Mouse (Mus musculus) intestine, embryonic 15.5 days (tissue): Measurements from ENCODE around the gene Naa60. TPM values are rescaled to one million over a fixed set of nuclear protein-coding genes. Genes with fewer than 3 reads are reported as not detected.

Source experiments
- ATAC-seq: fragments of 200-750 bp; cut with Nextera tagmentation; 2 replicates; pipeline ENCODE4 v1.8.0; 2017; ENCODE audit warnings: moderate TSS enrichment, moderate library complexity
- H3K27ac ChIP-seq: fragments of 300-500 bp; sonication (generic); 2 replicates; pipeline ENCODE4 v1.5.1; 2015; ENCODE audit warnings: mild to moderate bottlenecking, inconsistent platforms
- H3K27me3 ChIP-seq: fragments of 300-500 bp; sonication (generic); replicated peaks from 2 replicates; pipeline ENCODE4 v1.6.1; 2015; ENCODE audit warnings: inconsistent platforms
- H3K36me3 ChIP-seq: fragments of 300-500 bp; sonication (generic); 2 replicates; pipeline ENCODE4 v1.6.1; 2015; ENCODE audit warnings: inconsistent platforms
- H3K4me1 ChIP-seq: fragments of 300-500 bp; sonication (generic); replicated peaks from 2 replicates; pipeline ENCODE4 v1.6.1; 2015; ENCODE audit warnings: inconsistent platforms
- H3K4me2 ChIP-seq: fragments of 300-500 bp; sonication (generic); replicated peaks from 2 replicates; pipeline ENCODE4 v1.6.1; 2015; ENCODE audit warnings: mild to moderate bottlenecking, inconsistent platforms
- H3K4me3 ChIP-seq: fragments of 300-500 bp; sonication (generic); replicated peaks from 2 replicates; pipeline ENCODE4 v1.5.1; 2015; ENCODE audit warnings: inconsistent platforms
- H3K9ac ChIP-seq: fragments of 300-500 bp; sonication (generic); 2 replicates; pipeline ENCODE4 v1.6.1; 2015; ENCODE audit warnings: inconsistent platforms
- H3K9me3 ChIP-seq: fragments of 300-500 bp; sonication (generic); 2 replicates; pipeline ENCODE4 v1.6.1; 2016; ENCODE audit warnings: inconsistent platforms
- WGBS: fragments of 180-500 bp; shearing (Covaris S2); methylation state at CpG from one replicate; pipeline ENCODE4 v1.1.7; 2015; 5-methylcytosine and 5-hydroxymethylcytosine counted together
- polyA plus RNA-seq: library from polyadenylated mRNA; unstranded; fragments of >200 nt; fragmentation: Nextera tagmentation; extraction: Ambion mirVana; gene quantifications from 2 replicates; pipeline ENCODE4 v1.2.1, GENCODE M21; 2015

Naa60 gene
- polyA plus RNA-seq, 1 experiment from 2014 or later: 38.4 TPM

GRCm38 (mm10) chr16:3934091-3934490 lies 61.9 kb downstream of the Naa60 start:
- 96% methylated on average over 1 of the region's 1 CpGs for WGBS
- no peak for ATAC-seq

GRCm38 (mm10) chr16:3934701-3935100 lies 62.5 kb downstream of the Naa60 start:
- Histone ChIP-seq H3K4me2 (no peak overlapping the region), H3K9ac (no peak overlapping the region), H3K4me1 (no peaks in the 10 kb centered on the region), H3K27me3 (no peaks in the 10 kb centered on the region), H3K9me3 (no peaks in the 10 kb centered on the region), H3K27ac (no peak overlapping the region), H3K4me3 (no peak overlapping the region), H3K36me3 (peaks cover 20% of the 10 kb centered on the region)
- ATAC-seq: no peak
- 90% methylated on average over 4 of the region's 4 CpGs for WGBS

More at GRCm38 (mm10) chr16:3934091-3934490, 61.9 kb downstream of the Naa60 start:
- Histone ChIP-seq H3K36me3 (peaks cover 18% of the 10 kb centered on the region), H3K9me3 (no peaks in the 10 kb centered on the region), H3K27ac (no peak overlapping the region), H3K9ac (no peak overlapping the region), H3K4me1 (no peaks in the 10 kb centered on the region), H3K4me2 (no peak overlapping the region), H3K27me3 (no peaks in the 10 kb centered on the region), H3K4me3 (no peak overlapping the region)

GRCm38 (mm10) chr16:3951141-3951540 lies 79.0 kb downstream of the Naa60 start:
- no peak overlapping the region for H3K27ac ChIP-seq
- H3K36me3 ChIP-seq: no peaks in the 10 kb centered on the region
- H3K9me3 ChIP-seq: no peaks in the 10 kb centered on the region
- ATAC-seq: no peak
- no peaks in the 10 kb centered on the region for H3K27me3 ChIP-seq
- H3K4me2 ChIP-seq: no peak overlapping the region
- WGBS: 86% methylated on average over 1 of the region's 1 CpGs
- no peak overlapping the region for H3K4me3 ChIP-seq
- no peak overlapping the region for H3K9ac ChIP-seq
- no peaks in the 10 kb centered on the region for H3K4me1 ChIP-seq

Other genes starting within 250 kb of the Naa60 start
- 0.19 TPM in 1 of 2 replicates, not detected in the other for gene Mefv, start 154.3 kb upstream of the Naa60 start, polyA plus RNA-seq
- 38.6 and 40.1 TPM in 2 replicates for gene Zfp263, start 128.3 kb upstream of the Naa60 start, polyA plus RNA-seq
- gene Olfr15, start 41.5 kb upstream of the Naa60 start, polyA plus RNA-seq: not detected in 2 replicates
- 1.0 TPM in 2 replicates for gene Zfp174, start 25.1 kb upstream of the Naa60 start, polyA plus RNA-seq
- 4.2 and 5.1 TPM in 2 replicates for gene Zfp597, start 12.2 kb downstream of the Naa60 start, polyA plus RNA-seq
- gene Gm20695, start 12.3 kb downstream of the Naa60 start, polyA plus RNA-seq: 1.2 and 1.6 TPM in 2 replicates
- 5.0 and 6.2 TPM in 2 replicates for gene 1700037C18Rik, start 36.3 kb downstream of the Naa60 start, polyA plus RNA-seq
- gene Cluap1, start 36.4 kb downstream of the Naa60 start, polyA plus RNA-seq: 18.1 and 21.5 TPM in 2 replicates
- 1.00 and 1.0 TPM in 2 replicates for gene Nlrc3, start 104.3 kb downstream of the Naa60 start, polyA plus RNA-seq
- gene Slx4, start 131.4 kb downstream of the Naa60 start, polyA plus RNA-seq: 12.5 and 15.1 TPM in 2 replicates
- 2.7 and 2.9 TPM in 2 replicates for gene Dnase1, start 164.6 kb downstream of the Naa60 start, polyA plus RNA-seq
- gene Trap1, start 205.5 kb downstream of the Naa60 start, polyA plus RNA-seq: 115 and 116 TPM in 2 replicates